Mouse (Mus musculus) heart, adult 2 months (tissue): ENCODE measurements around the gene Wipi2. TPM values are rescaled to one million over a fixed set of nuclear protein-coding genes. Genes with fewer than 3 reads are reported as not detected.

Experiments used
- DNase-seq, 2 experiments: peaks; one replicate each; pipeline ENCODE4 v3.0.0; 2021
- H3K27ac ChIP-seq: fragments of 200-600 bp; 2 replicates; pipeline ENCODE4 v1.8.1; 2022
- H3K27me3 ChIP-seq: fragments of 200-500 bp; 2 replicates; pipeline ENCODE4 v1.6.1; 2012; ENCODE audit warnings: mild to moderate bottlenecking, low read length, inconsistent platforms, mixed read lengths; ENCODE audit not compliant: control insufficient read depth, insufficient read depth
- H3K36me3 ChIP-seq: fragments of 200-500 bp; 2 replicates; pipeline ENCODE4 v1.6.1; 2012; ENCODE audit warnings: low read length, inconsistent platforms; ENCODE audit not compliant: control insufficient read depth, insufficient read depth
- H3K4me1 ChIP-seq: fragments of 200-500 bp; 2 replicates; pipeline ENCODE4 v1.6.1; 2011; ENCODE audit warnings: low read length; ENCODE audit not compliant: control insufficient read depth, insufficient read depth
- H3K4me3 ChIP-seq: fragments of 200-600 bp; 2 replicates; pipeline ENCODE4 v1.8.1; 2022
- H3K79me2 ChIP-seq: fragments of 200-500 bp; replicated peaks from 2 replicates; pipeline ENCODE4 v1.6.1; 2012; ENCODE audit warnings: mild to moderate bottlenecking, inconsistent platforms, low read length, moderate library complexity, mixed read lengths; ENCODE audit not compliant: control insufficient read depth, insufficient read depth
- H3K9ac ChIP-seq: fragments of 200-500 bp; 2 replicates; pipeline ENCODE4 v1.6.1; 2012; ENCODE audit warnings: low read depth, mild to moderate bottlenecking, control low read depth, inconsistent platforms, low read length, mixed read lengths
- CTCF ChIP-seq: fragments of 200-600 bp; IDR thresholded peaks from 2 replicates; pipeline ENCODE4 v1.8.1; 2022; ENCODE audit warnings: antibody characterized with exemption, mild to moderate bottlenecking, moderate library complexity
- EP300 ChIP-seq: fragments of 200-500 bp; IDR thresholded peaks from 2 replicates; pipeline ENCODE4 v1.6.1; 2011; ENCODE audit warnings: low read depth, low read length, control low read depth; ENCODE audit not compliant: insufficient read depth
- POLR2A ChIP-seq: fragments of 200-500 bp; IDR thresholded peaks from 2 replicates; pipeline ENCODE4 v1.6.1; 2011; ENCODE audit warnings: mild to moderate bottlenecking, low read depth, low read length, control low read depth; ENCODE audit not compliant: insufficient read depth
- WGBS: fragments of 180-500 bp; shearing (Covaris S2); methylation state at CpG from one replicate; pipeline ENCODE4 v1.1.7; 2018; 5-methylcytosine and 5-hydroxymethylcytosine counted together
- intact Hi-C: fragments of 180-260 bp; cut with DNase I; formaldehyde crosslinking; loops from one replicate; pipeline ENCODE4 v1.15.1; 2025
- polyA plus RNA-seq: library from polyadenylated mRNA; depleted of rRNA; stranded (reverse); fragments of >200 nt; gene quantifications from 2 replicates; pipeline ENCODE4 v1.2.3, GENCODE M21; 2012; rRNA removed
- total RNA-seq, 2 experiments: library from RNA; stranded (reverse); gene quantifications; 2 replicates each; pipeline ENCODE4 v1.2.3; 2021

Gene Wipi2
- total and polyA plus RNA-seq, 3 experiments: 24.1 to 43.0 (median 33.2) TPM

- Histone ChIP-seq H3K27me3 (no peaks in the 10 kb centered on the region), H3K4me3 (no peak overlapping the region), H3K9ac (no peak overlapping the region), H3K79me2 (no peaks in the 10 kb centered on the region), H3K4me1 (no peaks in the 10 kb centered on the region), H3K27ac (no peak overlapping the region), H3K36me3 (no peaks in the 10 kb centered on the region)
- 53% methylated on average over 25 of the region's 25 CpGs for WGBS
- intact Hi-C loops: loop anchor here (1.0 to 5.0 kb wide), 5 partner anchors 46 to 240 kb away; no protein-coding TSS in a partner anchor
- TF ChIP-seq POLR2A (no peak), CTCF (no peak), EP300 (no peak)
- no peak for DNase-seq
Observed at GRCm38 (mm10) chr5:142718486-142718885, 91.0 kb downstream of the Wipi2 start.

- no peaks in the 10 kb centered on the region for H3K4me1 ChIP-seq
- no peak overlapping the region for H3K9ac ChIP-seq
- H3K79me2 ChIP-seq: no peaks in the 10 kb centered on the region
- H3K36me3 ChIP-seq: no peaks in the 10 kb centered on the region
- TF ChIP-seq CTCF (no peak), POLR2A (no peak), EP300 (no peak)
- intact Hi-C loops: loop anchor here (5.0 kb wide), 1 partner anchor 48 kb away; no protein-coding TSS in a partner anchor
- no peak overlapping the region for H3K4me3 ChIP-seq
- H3K27ac ChIP-seq: no peak overlapping the region
- 75% methylated on average over 13 of the region's 13 CpGs for WGBS
- no peak for DNase-seq
- no peaks in the 10 kb centered on the region for H3K27me3 ChIP-seq
Observed at GRCm38 (mm10) chr5:142719897-142720296, 92.4 kb downstream of the Wipi2 start.

Other genes starting within 250 kb of the Wipi2 start
- gene Foxk1, start 226.2 kb upstream of the Wipi2 start, total RNA-seq: 10 to 100 TPM; 13.2 to 13.8 TPM
- 9.2 and 9.5 TPM in 2 replicates for gene Foxk1, start 226.2 kb upstream of the Wipi2 start, polyA plus RNA-seq
- gene Ap5z1, start 163.8 kb upstream of the Wipi2 start, total RNA-seq: 1 to 10 TPM; 5.4 to 6.4 TPM
- gene Ap5z1, start 163.8 kb upstream of the Wipi2 start, polyA plus RNA-seq: 13.0 and 23.6 TPM in 2 replicates
- gene Papolb, start 97.6 kb upstream of the Wipi2 start, total RNA-seq: under 1 TPM in 1 of 2 experiments, not detected in 1; 0.10 TPM
- gene Papolb, start 97.6 kb upstream of the Wipi2 start, polyA plus RNA-seq: 0.04 and 0.09 TPM in 2 replicates
- 1 to 10 TPM; 1.7 to 2.3 TPM for gene Radil, start 76.6 kb upstream of the Wipi2 start, total RNA-seq
- 2.2 and 3.3 TPM in 2 replicates for gene Radil, start 76.6 kb upstream of the Wipi2 start, polyA plus RNA-seq
- under 1 TPM; 0.30 to 0.31 TPM for gene Mmd2, start 18.9 kb upstream of the Wipi2 start, total RNA-seq
- 0.20 and 0.29 TPM in 2 replicates for gene Mmd2, start 18.9 kb upstream of the Wipi2 start, polyA plus RNA-seq
- under 1 TPM; 0.27 to 0.31 TPM for gene Slc29a4, start 64.8 kb downstream of the Wipi2 start, total RNA-seq
- 0.70 and 0.73 TPM in 2 replicates for gene Slc29a4, start 64.8 kb downstream of the Wipi2 start, polyA plus RNA-seq
- 10 to 100 TPM; 49.7 to 60.3 TPM for gene Tnrc18, start 190.0 kb downstream of the Wipi2 start, total RNA-seq
- gene Tnrc18, start 190.0 kb downstream of the Wipi2 start, polyA plus RNA-seq: 15.1 and 18.5 TPM in 2 replicates